Mouse (Mus musculus) erythroid progenitor cell, adult 5-6 weeks (primary cell): ENCODE results near the gene Csnk2b. TPM values are rescaled to one million over a fixed set of nuclear protein-coding genes. Genes with fewer than 3 reads are reported as not detected.

Source experiments
- ATAC-seq: replicated peaks from 2 replicates; pipeline ENCODE4 v1.8.0; 2016; ENCODE audit warnings: moderate number of reproducible peaks, mild to moderate bottlenecking, moderate TSS enrichment, inconsistent platforms; ENCODE audit not compliant: poor library complexity, low FRiP score, severe bottlenecking
- total RNA-seq, 2 experiments: library from RNA; stranded (forward) in 1 of 2; stranded (reverse) in 1 of 2; fragments of 150-400 nt in 1 of 2; fragments of 186-747, 209-891 nt in 1 of 2; gene quantifications; 2 replicates each; pipeline versions ENCODE4 v1.2.3 to v1.2.4; 2015 to 2017; ENCODE audit warnings: low replicate concordance in 2 of 2

Csnk2b gene
- total RNA-seq, 2 experiments from 2014 or later = 118 to 261 TPM

DNA sequence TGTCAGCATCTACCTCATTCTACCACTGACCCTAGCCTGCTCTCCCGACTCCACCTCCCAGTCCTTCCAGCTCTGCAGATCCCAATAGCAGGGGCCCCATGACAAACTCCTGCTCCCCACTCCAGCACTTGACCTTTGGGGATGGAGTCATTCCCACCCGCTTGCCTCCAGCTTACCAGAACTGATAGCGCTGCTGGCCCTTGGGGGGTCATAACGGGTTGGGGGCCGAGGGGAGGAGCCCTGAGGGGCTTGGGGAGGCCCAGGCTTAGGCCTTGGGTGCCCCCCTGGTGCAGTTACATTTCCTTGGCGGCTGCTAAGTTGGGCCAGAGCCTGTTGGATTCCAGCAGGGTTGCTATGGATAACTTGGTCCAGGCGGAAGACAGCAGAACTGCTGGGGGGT is 32.8 kb upstream of the Csnk2b start:
- ATAC-seq = no peak

DNA sequence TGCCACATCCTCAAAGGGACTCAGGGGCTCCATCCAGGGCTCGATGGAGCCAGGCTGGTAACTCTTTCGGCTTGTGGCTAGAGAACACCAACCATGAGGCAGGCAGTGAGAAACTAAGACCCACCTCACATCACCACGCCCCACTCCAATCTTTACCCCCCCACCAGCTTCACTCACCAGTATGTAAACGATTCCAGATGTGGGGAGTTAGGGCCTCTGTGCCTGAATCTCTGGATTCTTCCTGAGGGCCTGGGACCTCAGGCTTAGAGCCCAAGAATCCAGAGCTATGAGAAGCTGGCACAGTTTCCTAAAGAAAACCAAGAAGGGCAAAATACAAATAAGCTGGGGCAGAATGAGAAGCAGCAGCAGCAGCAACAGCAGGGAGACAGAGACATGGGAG is 32.1 kb upstream of the Csnk2b start:
- no peak for ATAC-seq

GRCm38 (mm10) chr17:35153077-35153476 is 31.2 kb upstream of the Csnk2b start:
- ATAC-seq = no peak

GRCm38 (mm10) chr17:35152121-35152520 is 30.3 kb upstream of the Csnk2b start:
- no peak for ATAC-seq

DNA sequence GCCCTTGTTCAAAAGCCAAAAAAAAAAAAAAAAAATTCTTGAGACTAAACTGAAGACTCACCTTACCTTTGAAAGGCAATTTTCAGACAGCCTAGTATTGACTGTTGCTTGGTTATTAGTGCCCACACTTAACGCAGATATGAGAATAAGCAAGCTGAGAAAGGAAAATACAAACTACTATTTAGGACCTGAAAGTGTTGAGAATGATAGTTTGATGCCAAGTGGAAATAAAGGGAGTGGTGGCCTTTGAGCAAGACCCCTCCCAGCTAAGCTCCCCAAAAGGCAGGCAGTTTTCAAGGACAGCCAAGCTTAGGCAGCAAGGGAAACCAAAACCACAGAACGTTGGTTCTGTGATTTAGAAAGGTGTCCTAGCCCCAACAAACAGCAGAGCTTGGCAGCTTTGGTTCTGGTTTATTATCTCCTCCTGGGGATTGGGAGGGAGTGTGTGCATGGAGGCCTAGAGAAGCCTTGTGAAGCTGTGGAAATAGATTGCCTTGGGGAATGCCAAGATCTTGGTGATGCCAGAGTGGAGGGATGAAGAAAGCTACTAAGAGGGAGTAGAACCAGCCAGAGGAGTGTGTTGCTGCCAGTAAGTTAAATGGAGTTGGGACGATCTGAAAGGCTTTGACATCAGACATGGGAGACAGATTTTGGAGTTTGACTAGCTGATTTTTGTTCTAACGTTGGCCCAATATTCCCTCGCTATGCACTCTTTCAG is 26.2 kb upstream of the Csnk2b start:
- no peak for ATAC-seq

GRCm38 (mm10) chr17:35147348-35147747 is 25.5 kb upstream of the Csnk2b start:
- ATAC-seq = no peak

GRCm38 (mm10) chr17:35146139-35146538 is 24.3 kb upstream of the Csnk2b start:
- ATAC-seq = no peak

- ATAC-seq = no peak
These were observed 20.1 kb upstream of the Csnk2b start for GRCm38 (mm10) chr17:35141971-35142370.

- no peak for ATAC-seq
These were observed 18.7 kb upstream of the Csnk2b start for GRCm38 (mm10) chr17:35140490-35140996.

GRCm38 (mm10) chr17:35139269-35139668 is 17.4 kb upstream of the Csnk2b start:
- ATAC-seq = no peak

- peak; percentile 50 for ATAC-seq
These were observed 13.9 kb upstream of the Csnk2b start for GRCm38 (mm10) chr17:35135591-35136320.

GRCm38 (mm10) chr17:35134801-35135590 is 13.1 kb upstream of the Csnk2b start, which contains the start of gene Bag6:
Gene Bag6 (plus strand): TSS chr17:35135178.
- peak; percentile 89 for ATAC-seq

DNA sequence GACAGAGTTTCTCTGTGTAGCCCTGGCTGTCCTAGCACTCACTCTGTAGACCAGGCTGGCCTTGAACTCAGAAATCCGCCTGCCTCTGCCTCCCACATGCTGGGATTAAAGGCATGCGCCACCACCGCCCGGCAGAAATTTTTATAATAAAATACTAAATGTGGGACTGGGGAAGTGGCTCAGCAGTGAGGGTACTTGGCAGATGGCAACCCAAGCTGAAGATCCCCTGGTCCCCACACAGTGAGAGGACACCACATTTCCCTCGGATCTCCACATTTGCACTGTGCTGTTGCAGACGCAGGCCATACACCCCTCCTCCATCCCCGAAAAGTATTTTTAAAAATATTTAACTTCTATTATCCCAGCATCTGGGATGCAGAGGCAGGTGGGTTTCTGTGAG is 11.7 kb upstream of the Csnk2b start:
- ATAC-seq = no peak

DNA sequence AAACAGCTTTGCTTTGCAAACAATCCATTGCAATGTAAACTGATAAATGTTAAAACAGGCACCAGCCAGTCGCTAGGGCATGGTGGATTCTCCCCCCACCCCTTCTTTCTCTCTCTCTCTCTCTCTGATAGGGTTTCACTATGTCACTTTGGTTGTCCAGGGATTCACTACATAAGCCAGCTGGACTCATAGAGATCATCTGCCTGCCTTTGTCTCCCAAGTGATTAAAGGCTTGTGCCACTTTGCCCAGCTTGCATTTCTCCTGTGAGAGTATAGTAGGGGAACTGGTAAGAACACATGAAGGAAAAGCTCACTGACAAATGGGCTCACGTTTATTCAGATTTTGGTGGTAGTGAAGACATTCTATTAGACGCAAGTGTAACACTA is 10.3 kb upstream of the Csnk2b start:
- no peak for ATAC-seq

DNA sequence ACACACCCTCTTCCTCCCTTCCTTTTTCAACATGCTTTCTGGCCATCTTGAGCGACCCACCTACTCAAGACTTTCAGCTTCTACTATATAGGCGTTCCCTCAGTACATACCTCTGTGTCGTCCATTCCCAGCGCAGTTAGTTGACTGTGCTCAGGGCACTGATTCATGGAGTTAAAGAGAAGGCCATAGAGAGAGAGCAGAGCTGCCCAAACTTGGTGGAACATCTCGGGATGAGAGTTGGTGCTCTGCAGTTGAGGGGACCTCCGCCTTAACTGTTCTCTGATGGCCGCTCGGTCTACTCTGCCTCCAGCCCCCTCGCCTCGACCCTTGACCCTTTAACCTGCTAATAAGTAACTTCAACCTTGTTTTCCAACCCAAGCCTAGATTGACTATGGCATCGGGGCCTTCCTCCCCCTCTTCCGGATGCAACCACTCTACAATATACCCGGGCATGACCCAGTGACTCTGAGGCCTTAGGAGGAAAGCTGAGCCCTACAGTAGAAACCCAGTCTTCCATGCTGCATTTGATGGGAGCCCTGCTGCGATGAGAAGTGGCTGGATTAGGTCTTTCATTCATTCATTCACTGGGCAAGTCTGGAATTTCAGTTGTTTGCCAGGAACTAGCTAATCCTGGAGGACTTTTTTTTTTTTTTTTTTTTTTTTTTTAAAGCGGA is 9.8 kb upstream of the Csnk2b start, which contains the start of gene Apom:
Apom (minus strand) TSS at position 551 of the 674 bp plus-strand sequence.
- no peak for ATAC-seq

DNA sequence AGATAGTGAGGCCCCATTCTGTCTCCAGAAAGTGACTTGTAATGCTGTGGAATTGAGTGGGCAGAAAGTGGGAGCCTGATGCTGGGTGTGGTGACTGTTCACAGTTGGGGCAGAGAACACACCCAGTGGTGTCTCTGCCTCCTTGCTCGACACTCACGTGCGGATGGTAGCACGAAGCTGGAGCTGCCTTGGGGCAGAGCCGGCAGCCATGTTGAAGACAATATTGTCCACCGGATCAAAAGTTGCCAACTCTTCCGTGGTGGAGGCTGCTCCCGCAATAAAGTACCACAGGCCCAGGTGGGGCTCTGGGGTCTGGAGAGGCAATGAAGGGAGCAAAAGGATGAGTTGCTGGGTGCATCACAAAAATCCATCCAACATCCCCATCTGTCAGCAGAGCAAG is 9.2 kb upstream of the Csnk2b start:
- no peak for ATAC-seq

GRCm38 (mm10) chr17:35128996-35129395 is 7.1 kb upstream of the Csnk2b start:
- ATAC-seq = no peak

GRCm38 (mm10) chr17:35127017-35127416 is 5.2 kb upstream of the Csnk2b start:
- no peak for ATAC-seq

GRCm38 (mm10) chr17:35126206-35126611 is 4.4 kb upstream of the Csnk2b start, which contains the start of gene D17H6S53E:
Gene D17H6S53E (plus strand): TSS chr17:35126373.
- peak; percentile 80 for ATAC-seq

DNA sequence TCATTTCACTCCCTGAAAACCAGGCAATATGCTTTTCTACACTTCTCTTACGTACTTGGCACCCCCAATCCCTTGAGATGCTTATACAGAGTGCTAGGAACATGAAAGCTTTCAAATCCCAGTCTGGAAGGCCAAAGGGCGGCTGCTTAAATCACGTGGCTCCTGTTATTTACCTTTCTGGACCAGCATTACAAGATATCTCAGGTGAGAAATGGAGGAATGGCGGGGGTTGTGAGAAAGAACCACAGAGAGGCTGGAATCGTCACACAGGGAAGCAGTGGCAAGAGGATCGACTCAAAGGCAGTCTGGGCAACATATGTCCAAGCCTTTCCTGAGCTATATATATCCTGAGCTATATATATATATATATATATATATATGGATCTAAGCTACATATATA is 3.7 kb upstream of the Csnk2b start:
- ATAC-seq = no peak
